Mouse (Mus musculus) myocyte (in vitro differentiated cells): Measurements from ENCODE around the gene Slc5a11. TPM values are rescaled to one million over a fixed set of nuclear protein-coding genes. Genes with fewer than 3 reads are reported as not detected.

ENCODE experiments used
- H3K27me3 ChIP-seq: one replicate; pipeline ENCODE4 v1.6.1; 2011; ENCODE audit not compliant: control insufficient read depth, insufficient read depth, insufficient read length
- H3K36me3 ChIP-seq: one replicate; pipeline ENCODE4 v1.6.1; 2011; ENCODE audit not compliant: control insufficient read depth, insufficient read depth
- H3K4me2 ChIP-seq: one replicate; pipeline ENCODE4 v1.6.1; 2011; ENCODE audit warnings: low read depth, control low read depth
- H3K4me3 ChIP-seq: one replicate; pipeline ENCODE4 v1.5.1; 2011; ENCODE audit warnings: mild to moderate bottlenecking, control low read depth, moderate library complexity
- H3K79me2 ChIP-seq: one replicate; pipeline ENCODE4 v1.6.1; 2011; ENCODE audit not compliant: control insufficient read depth, insufficient read depth
- H3ac ChIP-seq: one replicate; pipeline ENCODE4 v1.6.1; 2011; ENCODE audit not compliant: control insufficient read depth, insufficient read length
- CEBPB ChIP-seq: IDR thresholded peaks from 2 replicates; pipeline ENCODE4 v1.6.1; 2011; ENCODE audit warnings: mild to moderate bottlenecking, moderate library complexity; ENCODE audit not compliant: poor library complexity, insufficient read depth, severe bottlenecking
- E2F4 ChIP-seq: IDR thresholded peaks from one replicate; pipeline ENCODE4 v1.6.1; 2011; ENCODE audit warnings: mild to moderate bottlenecking, control low read depth, moderate library complexity; ENCODE audit not compliant: insufficient read depth
- MAX ChIP-seq: IDR thresholded peaks from one replicate; pipeline ENCODE4 v1.6.1; 2011; ENCODE audit warnings: low read depth, mild to moderate bottlenecking, control low read depth
- MYOD1 ChIP-seq, 3 experiments: IDR thresholded peaks; one replicate each; pipeline ENCODE4 v1.6.1; 2011; ENCODE audit warnings: control low read depth in 2 of 3, low read depth in 2 of 3, mild to moderate bottlenecking in 2 of 3, moderate library complexity in 1 of 3; ENCODE audit not compliant: insufficient read length in 2 of 3, control insufficient read depth in 1 of 3
- MYOG ChIP-seq, 3 experiments: IDR thresholded peaks; one replicate each; pipeline ENCODE4 v1.6.1; 2011; ENCODE audit warnings: control low read depth in 2 of 3, low read depth in 2 of 3, mild to moderate bottlenecking in 2 of 3; ENCODE audit not compliant: insufficient read length in 2 of 3, control insufficient read depth in 1 of 3, insufficient read depth in 1 of 3
- POLR2A ChIP-seq: IDR thresholded peaks from one replicate; pipeline ENCODE4 v1.6.1; 2011; ENCODE audit warnings: low read depth, mild to moderate bottlenecking, control low read depth, moderate library complexity; ENCODE audit not compliant: insufficient read length
- POLR2AphosphoS2 ChIP-seq: IDR thresholded peaks from one replicate; pipeline ENCODE4 v1.6.1; 2011; ENCODE audit warnings: low read depth, control low read depth; ENCODE audit not compliant: insufficient read length
- REST ChIP-seq: IDR thresholded peaks from one replicate; pipeline ENCODE4 v1.6.1; 2011; ENCODE audit warnings: mild to moderate bottlenecking, control low read depth, moderate library complexity; ENCODE audit not compliant: insufficient read depth, insufficient read length
- SRF ChIP-seq: IDR thresholded peaks from one replicate; pipeline ENCODE4 v1.6.1; 2011; ENCODE audit warnings: low read depth; ENCODE audit not compliant: control insufficient read depth, insufficient read length
- TCF12 ChIP-seq: IDR thresholded peaks from one replicate; pipeline ENCODE4 v1.6.1; 2011; ENCODE audit warnings: mild to moderate bottlenecking, control low read depth; ENCODE audit not compliant: poor library complexity, insufficient read depth, severe bottlenecking
- TCF3 ChIP-seq: IDR thresholded peaks from one replicate; pipeline ENCODE4 v1.6.1; 2011; ENCODE audit warnings: low read depth, control low read depth; ENCODE audit not compliant: insufficient read length
- USF1 ChIP-seq: IDR thresholded peaks from one replicate; pipeline ENCODE4 v1.6.1; 2011; ENCODE audit warnings: low read depth, mild to moderate bottlenecking, control low read depth, moderate library complexity
- polyA plus RNA-seq: library from polyadenylated mRNA; unstranded; fragments of >200 nt; fragmentation: generic; extraction: Trizol; gene quantifications from one replicate; pipeline ENCODE4 v1.2.1, GENCODE M21; 2012; ENCODE audit warnings: missing spikeins

Slc5a11 gene
- polyA plus RNA-seq, 1 experiment, result not detected

- peaks cover 30% of the 10 kb centered on the region for H3K27me3 ChIP-seq
- no peak overlapping the region for H3ac ChIP-seq
- no peak overlapping the region for H3K4me3 ChIP-seq
- H3K36me3 ChIP-seq, result no peaks in the 10 kb centered on the region
- no peaks in the 10 kb centered on the region for H3K79me2 ChIP-seq
- TF ChIP-seq MAX (no peak), REST (no peak), POLR2A (no peak), SRF (no peak), TCF3 (no peak), CEBPB (no peak), POLR2AphosphoS2 (no peak), MYOG (IDR thresholded peaks at IDR 0.05; ENCODE audit: control insufficient read depth in 1 of 3, insufficient read depth in 1 of 3, insufficient read length in 2 of 3, low read depth in 2 of 3) (no peak), USF1 (no peak), TCF12 (no peak), MYOD1 (IDR thresholded peaks at IDR 0.05; ENCODE audit: control insufficient read depth in 1 of 3, insufficient read length in 2 of 3, low read depth in 2 of 3) (no peak), E2F4 (no peak)
- H3K4me2 ChIP-seq, result no peak overlapping the region
Observed at GRCm38 (mm10) chr7:123217448-123218354, 3.1 kb downstream of the Slc5a11 start.

GRCm38 (mm10) chr7:123218620-123219019 lies 4.0 kb downstream of the Slc5a11 start:
- Histone ChIP-seq H3K36me3 (no peaks in the 10 kb centered on the region), H3K4me2 (no peak overlapping the region), H3ac (no peak overlapping the region), H3K27me3 (peaks cover 37% of the 10 kb centered on the region), H3K4me3 (no peak overlapping the region), H3K79me2 (no peaks in the 10 kb centered on the region)
- TF ChIP-seq USF1 (no peak), CEBPB (no peak), TCF3 (no peak), REST (no peak), MYOG (IDR thresholded peaks at IDR 0.05; ENCODE audit: control insufficient read depth in 1 of 3, insufficient read depth in 1 of 3, insufficient read length in 2 of 3, low read depth in 2 of 3) (no peak), MAX (no peak), MYOD1 (IDR thresholded peaks at IDR 0.05; ENCODE audit: control insufficient read depth in 1 of 3, insufficient read length in 2 of 3, low read depth in 2 of 3) (no peak)

GRCm38 (mm10) chr7:123219781-123220632 lies 5.4 kb downstream of the Slc5a11 start:
- no peak for TF ChIP-seq TCF3
- no peak for TF ChIP-seq POLR2AphosphoS2
- TF ChIP-seq MYOG (IDR thresholded peaks at IDR 0.05; ENCODE audit: control insufficient read depth in 1 of 3, insufficient read depth in 1 of 3, insufficient read length in 2 of 3, low read depth in 2 of 3), result no peak
- TF ChIP-seq CEBPB, result no peak
- no peak for TF ChIP-seq TCF12
- TF ChIP-seq USF1, result no peak
- TF ChIP-seq MAX, result no peak
- no peak for TF ChIP-seq REST
- TF ChIP-seq E2F4, result no peak
- TF ChIP-seq POLR2A, result no peak
- TF ChIP-seq SRF, result no peak
- TF ChIP-seq MYOD1 (IDR thresholded peaks at IDR 0.05; ENCODE audit: control insufficient read depth in 1 of 3, insufficient read length in 2 of 3, low read depth in 2 of 3), result no peak
- Histone ChIP-seq H3K79me2 (no peaks in the 10 kb centered on the region), H3K27me3 (peaks cover 46% of the 10 kb centered on the region), H3K36me3 (no peaks in the 10 kb centered on the region), H3K4me2 (no peak overlapping the region), H3K4me3 (no peak overlapping the region), H3ac (no peak overlapping the region)

- no peak overlapping the region for H3K4me2 ChIP-seq
- no peaks in the 10 kb centered on the region for H3K79me2 ChIP-seq
- no peak overlapping the region for H3ac ChIP-seq
- no peak for TF ChIP-seq USF1
- no peak for TF ChIP-seq SRF
- no peak for TF ChIP-seq TCF12
- no peak for TF ChIP-seq REST
- no peak for TF ChIP-seq E2F4
- TF ChIP-seq CEBPB, result no peak
- no peak for TF ChIP-seq MYOG (IDR thresholded peaks at IDR 0.05; ENCODE audit: control insufficient read depth in 1 of 3, insufficient read depth in 1 of 3, insufficient read length in 2 of 3, low read depth in 2 of 3)
- TF ChIP-seq MYOD1 (IDR thresholded peaks at IDR 0.05; ENCODE audit: control insufficient read depth in 1 of 3, insufficient read length in 2 of 3, low read depth in 2 of 3), result no peak
- TF ChIP-seq POLR2A, result no peak
- peaks cover 51% of the 10 kb centered on the region for H3K27me3 ChIP-seq
- no peaks in the 10 kb centered on the region for H3K36me3 ChIP-seq
- no peak overlapping the region for H3K4me3 ChIP-seq
Observed at GRCm38 (mm10) chr7:123220633-123220942, 6.0 kb downstream of the Slc5a11 start.

GRCm38 (mm10) chr7:123224076-123224475 lies 9.5 kb downstream of the Slc5a11 start:
- no peaks in the 10 kb centered on the region for H3K36me3 ChIP-seq
- H3K27me3 ChIP-seq, result peaks cover 40% of the 10 kb centered on the region
- no peaks in the 10 kb centered on the region for H3K79me2 ChIP-seq
- H3ac ChIP-seq, result no peak overlapping the region
- no peak overlapping the region for H3K4me2 ChIP-seq
- TF ChIP-seq E2F4 (no peak), TCF12 (no peak), REST (no peak), TCF3 (no peak), USF1 (no peak), MYOG (IDR thresholded peaks at IDR 0.05; ENCODE audit: control insufficient read depth in 1 of 3, insufficient read depth in 1 of 3, insufficient read length in 2 of 3, low read depth in 2 of 3) (no peak), SRF (no peak), POLR2A (no peak), MYOD1 (IDR thresholded peaks at IDR 0.05; ENCODE audit: control insufficient read depth in 1 of 3, insufficient read length in 2 of 3, low read depth in 2 of 3) (no peak), MAX (no peak), POLR2AphosphoS2 (no peak), CEBPB (no peak)
- H3K4me3 ChIP-seq, result no peak overlapping the region
